ENCODE assay signal across 8 mouse cellular contexts in the genomic region with DNA sequence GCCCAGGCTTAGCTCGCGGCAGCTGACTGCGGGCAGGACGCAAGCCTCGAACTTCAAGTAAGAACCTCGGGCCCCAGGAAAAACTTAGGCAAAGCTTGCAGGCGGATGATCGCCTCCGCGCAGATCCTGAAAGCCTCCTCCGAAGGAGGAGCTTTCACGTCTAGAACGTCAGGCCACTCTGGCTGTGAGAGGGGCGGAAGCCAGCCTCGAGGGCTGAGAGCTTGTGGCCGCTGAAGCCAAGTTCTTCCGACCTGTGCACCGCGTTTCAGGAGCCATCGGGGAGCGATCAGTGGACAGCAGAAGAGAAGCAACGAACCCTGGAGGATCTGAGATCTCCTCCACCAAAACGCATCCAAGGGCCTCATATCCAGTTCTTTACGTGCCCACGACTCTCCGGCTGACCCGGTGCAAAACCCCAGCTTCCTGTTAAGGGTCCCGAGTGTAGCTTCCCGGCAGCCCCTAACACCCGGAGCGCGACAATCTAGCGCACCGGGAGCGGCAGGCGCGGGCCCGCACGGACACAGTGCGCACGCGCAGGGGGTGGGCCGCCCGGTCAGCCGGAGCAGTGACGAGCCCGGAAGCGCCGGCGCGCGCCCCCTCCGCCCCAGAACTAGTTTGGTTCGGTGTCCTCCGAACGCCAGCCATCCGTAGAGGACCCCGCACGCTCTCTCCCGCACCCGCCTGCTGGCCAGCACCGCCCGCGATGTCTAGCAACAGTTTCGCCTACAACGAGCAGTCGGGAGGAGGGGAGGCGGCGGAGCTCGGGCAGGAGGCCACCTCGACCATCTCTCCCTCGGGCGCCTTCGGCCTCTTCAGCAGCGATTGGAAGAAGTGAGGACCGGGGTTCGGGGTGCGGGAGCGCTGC. TPM values are rescaled to one million over a fixed set of nuclear protein-coding genes. Genes with fewer than 3 reads are reported as not detected.
DNase-seq lines count a peak whose midpoint lies in the region; ATAC-seq and TF ChIP-seq lines count a peak whose summit lies in the region.

A gene (plus strand): TSS at position 560 of the 865 bp plus-strand sequence.

- peak within 1 kb of the TSS; percentile 86 for H3K4me2 ChIP-seq in hindbrain, postnatal 0 days (ENCODE audit: low read depth, low read length)

- peak; percentile 89 for ATAC-seq in activated CD4-positive, CD25-positive, alpha-beta regulatory T cell, adult 4 months
- peak; percentile 61 for ATAC-seq in common myeloid progenitor, adult 5-6 weeks (replicated peaks; ENCODE audit: low read depth, poor library complexity, severe bottlenecking)
- ATAC-seq in hindbrain, postnatal 0 days = peak; percentile 97
- peak; percentile 76 for ATAC-seq in megakaryocyte progenitor cell, adult 5-6 weeks (replicated peaks; ENCODE audit: poor library complexity)

- peak within 1 kb of the TSS; percentile 90 for H3K27ac ChIP-seq in gastrocnemius, adult 2 months
- peak within 1 kb of the TSS; percentile 85 for H3K27ac ChIP-seq in hindbrain, postnatal 0 days

- peaks cover 11% of the 10 kb centered on the region; the same call in 1 of the 2 replicates for H3K4me1 ChIP-seq in hindbrain, postnatal 0 days (ENCODE audit: insufficient read depth, low read length)

- H3K4me3 ChIP-seq in gastrocnemius, adult 2 months = peak within 1 kb of the TSS; percentile 94
- H3K4me3 ChIP-seq in hindbrain, postnatal 0 days (ENCODE audit: low read length) = peak within 1 kb of the TSS; percentile 84

- intact Hi-C loops in gastrocnemius, adult 2 months (cut with DNase I) = loop anchor here (1.0 kb wide), 1 partner anchor 73 kb away; a partner anchor contains a TSS

- no peaks in the 10 kb centered on the region for H3K36me3 ChIP-seq in hindbrain, postnatal 0 days (ENCODE audit: insufficient read depth, low read length)

- no peak for TF ChIP-seq CTCF in gastrocnemius, adult 2 months (IDR thresholded peaks at IDR 0.05)
- no peak; the same call in 1 of the 2 replicates for TF ChIP-seq CTCF in hindbrain, postnatal 0 days (IDR thresholded peaks at IDR 0.05; ENCODE audit: low read depth)

- H3K9me3 ChIP-seq in hindbrain, postnatal 0 days (ENCODE audit: low read length) = no peaks in the 10 kb centered on the region

- peak within 1 kb of the TSS; percentile 77 for H3K9ac ChIP-seq in hindbrain, postnatal 0 days (replicated peaks; ENCODE audit: low read length)

- no peaks in the 10 kb centered on the region for H3K27me3 ChIP-seq in hindbrain, postnatal 0 days (ENCODE audit: insufficient read depth, low read length)

- WGBS in hindbrain, postnatal 0 days = 3% methylated on average over 79 of the region's 79 CpGs

- peak; percentile 95 for DNase-seq in gastrocnemius, adult 2 months
- peak; percentile 95 for DNase-seq in hindbrain, postnatal 0 days (ENCODE audit: low spot score)
- peak; percentile 43 to 81 for DNase-seq in left cerebral cortex, adult 9 months (ENCODE audit: low spot score in 2 of 2)
- peak; percentile 92 for DNase-seq in right cerebral cortex, postnatal 14 days
- peak; percentile 88 for DNase-seq in urinary bladder, postnatal 36 days (ENCODE audit: low spot score in 2 of 2)

RNA-seq across cellular contexts. Expression of the gene that starts here (rescaled TPM):
- 10 to 100 TPM; 32.9 to 45.2 TPM for polyA plus RNA-seq in activated CD4-positive, CD25-positive, alpha-beta regulatory T cell, adult 4 months (2017; shearing (Covaris generic))
- 103 and 133 TPM in 2 replicates for total RNA-seq in common myeloid progenitor, adult 5-6 weeks (2017)
- 10 to 100 TPM; 22.5 to 23.6 TPM for total RNA-seq in gastrocnemius, adult 2 months (2021)
- 14.7 and 16.9 TPM in 2 replicates for total RNA-seq in hindbrain, postnatal 0 days (2014; rRNA removed)
- 23.4 and 23.5 TPM in 2 replicates for polyA plus RNA-seq in hindbrain, postnatal 0 days (2015; fragmentation: Nextera tagmentation; extraction: Ambion mirVana)
- 50.4 and 53.4 TPM in 2 replicates for total RNA-seq in megakaryocyte progenitor cell, adult 5-6 weeks (2015)
- total RNA-seq in megakaryocyte progenitor cell, adult 5-6 weeks (2017) = 81.8 and 105 TPM in 2 replicates

Comparison
In these comparisons a context has a peak if more than half of its experiments do, and no peak if none do; other contexts are left out.
1. Peak in every context shown above with its lines: DNase-seq, ATAC-seq, H3K4me3 ChIP-seq and H3K27ac ChIP-seq.